Mouse (Mus musculus) kidney, adult 2 months (tissue): ENCODE measurements around the gene D11Wsu47e. TPM values are rescaled to one million over a fixed set of nuclear protein-coding genes. Genes with fewer than 3 reads are reported as not detected.
A peak's percentile ranks its signal among the peaks of the same experiment; 100 is the strongest.

Experiments used
- DNase-seq: peaks from one replicate; pipeline ENCODE4 v3.0.0; 2021
- H3K27ac ChIP-seq: fragments of 200-500 bp; 2 replicates; pipeline ENCODE4 v1.5.1; 2012; ENCODE audit warnings: low read depth, low read length, control low read depth, inconsistent platforms; ENCODE audit not compliant: insufficient read depth
- H3K27me3 ChIP-seq: fragments of 200-500 bp; replicated peaks from 2 replicates; pipeline ENCODE4 v1.6.1; 2012; ENCODE audit warnings: mild to moderate bottlenecking, moderate library complexity, low read length, inconsistent platforms; ENCODE audit not compliant: control insufficient read depth, insufficient read depth
- H3K36me3 ChIP-seq: fragments of 200-500 bp; 2 replicates; pipeline ENCODE4 v1.6.1; 2012; ENCODE audit warnings: mild to moderate bottlenecking, moderate library complexity, low read length, inconsistent platforms; ENCODE audit not compliant: control insufficient read depth, insufficient read depth
- H3K4me1 ChIP-seq: fragments of 200-500 bp; 2 replicates; pipeline ENCODE4 v1.6.1; 2011; ENCODE audit warnings: low read length; ENCODE audit not compliant: control insufficient read depth, insufficient read depth
- H3K4me3 ChIP-seq: fragments of 200-500 bp; 2 replicates; pipeline ENCODE4 v1.5.1; 2011; ENCODE audit warnings: mild to moderate bottlenecking, low read depth, low read length, control low read depth; ENCODE audit not compliant: insufficient read depth
- CTCF ChIP-seq: fragments of 200-500 bp; conservative IDR thresholded peaks from 2 replicates; pipeline ENCODE4 v1.5.1; 2011; ENCODE audit warnings: low read depth, mild to moderate bottlenecking, control low read depth, low read length, moderate library complexity, mixed read lengths; ENCODE audit not compliant: insufficient read depth, insufficient read length
- POLR2A ChIP-seq: fragments of 200-500 bp; IDR thresholded peaks from one replicate; pipeline ENCODE4 v1.6.1; 2011; ENCODE audit warnings: low read depth, low read length, control low read depth
- WGBS: fragments of 180-500 bp; shearing (Covaris S2); methylation state at CpG from one replicate; pipeline ENCODE4 v1.1.7; 2018; 5-methylcytosine and 5-hydroxymethylcytosine counted together
- polyA plus RNA-seq: library from polyadenylated mRNA; depleted of rRNA; stranded (reverse); fragments of >200 nt; gene quantifications from 2 replicates; pipeline ENCODE4 v1.2.3, GENCODE M21; 2012

D11Wsu47e gene
- polyA plus RNA-seq, 1 experiment: 7.6 TPM

- Histone ChIP-seq H3K27ac (no peak overlapping the region), H3K4me3 (no peak overlapping the region), H3K27me3 (no peaks in the 10 kb centered on the region), H3K4me1 (peaks cover 16% of the 10 kb centered on the region; the same call in 1 of the 2 replicates), H3K36me3 (peaks cover 2% of the 10 kb centered on the region; the same call in 1 of the 2 replicates)
- TF ChIP-seq POLR2A (no peak), CTCF (no peak)
- WGBS: 70% methylated on average over 2 of the region's 2 CpGs
- DNase-seq: no peak
Measured at GRCm38 (mm10) chr11:113676847-113677246, 7.4 kb upstream of the D11Wsu47e start.

- TF ChIP-seq CTCF: no peak
- no peak for TF ChIP-seq POLR2A
- Histone ChIP-seq H3K4me1 (peaks cover 16% of the 10 kb centered on the region; the same call in 1 of the 2 replicates), H3K27ac (no peak overlapping the region), H3K4me3 (no peak overlapping the region), H3K27me3 (no peaks in the 10 kb centered on the region), H3K36me3 (peaks cover 2% of the 10 kb centered on the region; the same call in 1 of the 2 replicates)
- DNase-seq: no peak
- 98% methylated on average over 2 of the region's 2 CpGs for WGBS
Measured at GRCm38 (mm10) chr11:113677378-113677777, 6.8 kb upstream of the D11Wsu47e start.

- H3K36me3 ChIP-seq: peaks cover 2% of the 10 kb centered on the region; the same call in 1 of the 2 replicates
- H3K4me3 ChIP-seq: no peak overlapping the region
- H3K4me1 ChIP-seq: peaks cover 16% of the 10 kb centered on the region; the same call in 1 of the 2 replicates
- H3K27me3 ChIP-seq: no peaks in the 10 kb centered on the region
- peak; percentile 70 for DNase-seq
- 41% methylated on average over 8 of the region's 8 CpGs for WGBS
- no peak overlapping the region for H3K27ac ChIP-seq
- TF ChIP-seq CTCF: no peak; the same call in 1 of the 2 replicates
Measured at GRCm38 (mm10) chr11:113678373-113678772, 5.8 kb upstream of the D11Wsu47e start.

GRCm38 (mm10) chr11:113680954-113681353 is 3.3 kb upstream of the D11Wsu47e start:
- 58% methylated on average over 2 of the region's 2 CpGs for WGBS
- H3K27ac ChIP-seq: 0 out of 2 replicates have a peak overlapping the region, but pooled peaks have one; percentile 33
- H3K4me1 ChIP-seq: peaks cover 22% of the 10 kb centered on the region; the same call in 1 of the 2 replicates
- H3K4me3 ChIP-seq: no peak overlapping the region
- TF ChIP-seq CTCF: no peak
- TF ChIP-seq POLR2A: no peak
- no peak for DNase-seq
- no peaks in the 10 kb centered on the region for H3K27me3 ChIP-seq
- peaks cover 2% of the 10 kb centered on the region; the same call in 1 of the 2 replicates for H3K36me3 ChIP-seq

- no peak overlapping the region for H3K4me3 ChIP-seq
- TF ChIP-seq CTCF (no peak), POLR2A (no peak)
- no peak for DNase-seq
Measured at GRCm38 (mm10) chr11:113681979-113682378, 2.2 kb upstream of the D11Wsu47e start.

GRCm38 (mm10) chr11:113682897-113683626 is 1.1 kb upstream of the D11Wsu47e start:
- TF ChIP-seq POLR2A (no peak), CTCF (no peak)
- H3K4me3 ChIP-seq: peak overlapping the region; percentile 82
- H3K36me3 ChIP-seq: no peaks in the 10 kb centered on the region
- WGBS: 2% methylated on average over 38 of the region's 38 CpGs
- peaks cover 16% of the 10 kb centered on the region; the same call in 1 of the 2 replicates for H3K4me1 ChIP-seq
- no peaks in the 10 kb centered on the region for H3K27me3 ChIP-seq
- peak overlapping the region; percentile 78 for H3K27ac ChIP-seq
- peak; percentile 47 for DNase-seq

More at GRCm38 (mm10) chr11:113681979-113682378, 2.2 kb upstream of the D11Wsu47e start:
- no peaks in the 10 kb centered on the region for H3K27me3 ChIP-seq
- no peak overlapping the region for H3K27ac ChIP-seq
- H3K36me3 ChIP-seq: peaks cover under 1% of the 10 kb centered on the region; the same call in 1 of the 2 replicates
- H3K4me1 ChIP-seq: peaks cover 19% of the 10 kb centered on the region; the same call in 1 of the 2 replicates

- DNase-seq: no peak
- no peaks in the 10 kb centered on the region for H3K27me3 ChIP-seq
- no peak for TF ChIP-seq POLR2A
- TF ChIP-seq CTCF: no peak
- peaks cover 16% of the 10 kb centered on the region; the same call in 1 of the 2 replicates for H3K4me1 ChIP-seq
- no peaks in the 10 kb centered on the region for H3K36me3 ChIP-seq
- H3K4me3 ChIP-seq: peak overlapping the region; percentile 82
- under 1% methylated on average over 35 of the region's 38 CpGs for WGBS
- H3K27ac ChIP-seq: peak overlapping the region; percentile 78
Measured at GRCm38 (mm10) chr11:113683627-113683956, 620 bp upstream of the D11Wsu47e start.
